Mouse (Mus musculus) midbrain, embryonic 13.5 days (tissue): ENCODE data around the gene Hnrnpc. TPM values are rescaled to one million over a fixed set of nuclear protein-coding genes. Genes with fewer than 3 reads are reported as not detected.
"Not testable (repeated sequence)": the region's sequence is repeated elsewhere in the genome, so short reads cannot be mapped to it uniquely, and the experiment has no call there.

Experiments used
- ATAC-seq: fragments of 200-750 bp; cut with Nextera tagmentation; 2 replicates; pipeline ENCODE4 v1.8.0; 2017; ENCODE audit warnings: mild to moderate bottlenecking, moderate TSS enrichment, moderate library complexity
- H3K27ac ChIP-seq: fragments of 300-500 bp; sonication (generic); 2 replicates; pipeline ENCODE4 v1.5.1; 2015; ENCODE audit warnings: inconsistent platforms, mild to moderate bottlenecking, moderate library complexity
- H3K27me3 ChIP-seq: fragments of 300-500 bp; sonication (generic); 2 replicates; pipeline ENCODE4 v1.6.1; 2015; ENCODE audit warnings: mild to moderate bottlenecking, inconsistent platforms
- H3K36me3 ChIP-seq: fragments of 300-500 bp; sonication (generic); 2 replicates; pipeline ENCODE4 v1.6.1; 2015; ENCODE audit warnings: mild to moderate bottlenecking, inconsistent platforms
- H3K4me1 ChIP-seq: fragments of 300-500 bp; sonication (generic); replicated peaks from 2 replicates; pipeline ENCODE4 v1.6.1; 2015; ENCODE audit warnings: inconsistent platforms
- H3K4me2 ChIP-seq: fragments of 300-500 bp; sonication (generic); replicated peaks from 2 replicates; pipeline ENCODE4 v1.6.1; 2015; ENCODE audit warnings: moderate library complexity, mild to moderate bottlenecking, inconsistent platforms
- H3K4me3 ChIP-seq: fragments of 300-500 bp; sonication (generic); replicated peaks from 2 replicates; pipeline ENCODE4 v1.5.1; 2015; ENCODE audit warnings: mild to moderate bottlenecking, inconsistent platforms
- H3K9ac ChIP-seq: fragments of 300-500 bp; sonication (generic); replicated peaks from 2 replicates; pipeline ENCODE4 v1.6.1; 2015; ENCODE audit warnings: mild to moderate bottlenecking, inconsistent platforms
- H3K9me3 ChIP-seq: fragments of 300-500 bp; sonication (generic); 2 replicates; pipeline ENCODE4 v1.6.1; 2016; ENCODE audit warnings: mild to moderate bottlenecking, inconsistent platforms
- WGBS: fragments of 180-500 bp; shearing (Covaris S2); methylation state at CpG from one replicate; pipeline ENCODE4 v1.1.7; 2015; 5-methylcytosine and 5-hydroxymethylcytosine counted together
- polyA plus RNA-seq: library from polyadenylated mRNA; unstranded; fragments of >200 nt; fragmentation: Nextera tagmentation; extraction: Ambion mirVana; gene quantifications from 2 replicates; pipeline ENCODE4 v1.2.1, GENCODE M21; 2015

Hnrnpc gene
- polyA plus RNA-seq, 1 experiment from 2014 or later = 705 TPM

- not testable (repeated sequence) for H3K9ac ChIP-seq, H3K4me1 ChIP-seq, H3K27me3 ChIP-seq, H3K27ac ChIP-seq, H3K4me2 ChIP-seq, H3K36me3 ChIP-seq, H3K4me3 ChIP-seq, H3K9me3 ChIP-seq, ATAC-seq
- 94% methylated on average over 3 of the region's 3 CpGs for WGBS
These were observed 51.1 kb downstream of the Hnrnpc start for GRCm38 (mm10) chr14:52052720-52053119.

GRCm38 (mm10) chr14:52045966-52046565 is 57.8 kb downstream of the Hnrnpc start:
- H3K4me3 ChIP-seq = no peak overlapping the region
- H3K4me1 ChIP-seq = peaks cover 19% of the 10 kb centered on the region
- WGBS = 25% methylated on average over 9 of the region's 9 CpGs
- H3K27me3 ChIP-seq = no peaks in the 10 kb centered on the region
- no peak overlapping the region for H3K9ac ChIP-seq
- no peaks in the 10 kb centered on the region for H3K36me3 ChIP-seq
- H3K27ac ChIP-seq = no peak overlapping the region
- no peaks in the 10 kb centered on the region for H3K9me3 ChIP-seq
- 0 out of 2 replicates have a peak, but pooled peaks have one; percentile 55 for ATAC-seq
- H3K4me2 ChIP-seq = no peak overlapping the region

- no peaks in the 10 kb centered on the region for H3K9me3 ChIP-seq
- no peak overlapping the region for H3K4me2 ChIP-seq
These were observed 58.7 kb downstream of the Hnrnpc start for GRCm38 (mm10) chr14:52044901-52045678.

GRCm38 (mm10) chr14:52043446-52043845 is 60.4 kb downstream of the Hnrnpc start:
- ATAC-seq = no peak
- no peak overlapping the region for H3K4me3 ChIP-seq
- H3K36me3 ChIP-seq = no peaks in the 10 kb centered on the region
- H3K9ac ChIP-seq = no peak overlapping the region
- peaks cover 19% of the 10 kb centered on the region for H3K4me1 ChIP-seq
- H3K27me3 ChIP-seq = no peaks in the 10 kb centered on the region
- 71% methylated on average over 6 of the region's 6 CpGs for WGBS
- H3K9me3 ChIP-seq = no peaks in the 10 kb centered on the region
- no peak overlapping the region for H3K27ac ChIP-seq
- no peak overlapping the region for H3K4me2 ChIP-seq

More at GRCm38 (mm10) chr14:52044901-52045678, 58.7 kb downstream of the Hnrnpc start:
- no peaks in the 10 kb centered on the region for H3K36me3 ChIP-seq
- 8% methylated on average over 8 of the region's 8 CpGs for WGBS
- no peak overlapping the region for H3K27ac ChIP-seq
- H3K9ac ChIP-seq = no peak overlapping the region
- peak; percentile 83 for ATAC-seq
- no peak overlapping the region for H3K4me3 ChIP-seq
- H3K4me1 ChIP-seq = peaks cover 19% of the 10 kb centered on the region
- H3K27me3 ChIP-seq = no peaks in the 10 kb centered on the region

- 70% methylated on average over 3 of the region's 3 CpGs for WGBS
- H3K4me2 ChIP-seq, H3K4me3 ChIP-seq, H3K36me3 ChIP-seq, H3K27ac ChIP-seq, H3K9me3 ChIP-seq, H3K9ac ChIP-seq, ATAC-seq, H3K27me3 ChIP-seq: not testable (repeated sequence)
- H3K4me1 ChIP-seq = peaks cover 19% of the 10 kb centered on the region
These were observed 61.5 kb downstream of the Hnrnpc start, which contains the start of gene Olfr221 for GRCm38 (mm10) chr14:52042359-52042758. TSS of gene Olfr221 (minus strand) at chr14:52042459.

- Histone ChIP-seq H3K9ac (no peak overlapping the region), H3K4me2 (no peak overlapping the region), H3K9me3 (no peaks in the 10 kb centered on the region), H3K36me3 (no peaks in the 10 kb centered on the region), H3K27ac (no peak overlapping the region), H3K27me3 (no peaks in the 10 kb centered on the region), H3K4me3 (no peak overlapping the region), H3K4me1 (no peaks in the 10 kb centered on the region)
- WGBS = 89% methylated on average over 5 of the region's 5 CpGs
- ATAC-seq = no peak
These were observed 64.5 kb downstream of the Hnrnpc start for GRCm38 (mm10) chr14:52039332-52039731.

- H3K4me1 ChIP-seq = no peaks in the 10 kb centered on the region
- H3K9me3 ChIP-seq = no peaks in the 10 kb centered on the region
- no peak overlapping the region for H3K9ac ChIP-seq
- no peak overlapping the region for H3K4me2 ChIP-seq
- no peak for ATAC-seq
- H3K27ac ChIP-seq = no peak overlapping the region
- no peaks in the 10 kb centered on the region for H3K27me3 ChIP-seq
- H3K36me3 ChIP-seq = no peaks in the 10 kb centered on the region
- 91% methylated on average over 6 of the region's 6 CpGs for WGBS
- no peak overlapping the region for H3K4me3 ChIP-seq
These were observed 67.9 kb downstream of the Hnrnpc start for GRCm38 (mm10) chr14:52035926-52036325.

GRCm38 (mm10) chr14:52026342-52026741 is 77.5 kb downstream of the Hnrnpc start:
- H3K4me1 ChIP-seq = peaks cover 14% of the 10 kb centered on the region
- no peak overlapping the region for H3K4me3 ChIP-seq
- no peak overlapping the region for H3K9ac ChIP-seq
- H3K36me3 ChIP-seq = no peaks in the 10 kb centered on the region
- H3K9me3 ChIP-seq = no peaks in the 10 kb centered on the region
- H3K27me3 ChIP-seq = no peaks in the 10 kb centered on the region
- no peak overlapping the region for H3K27ac ChIP-seq
- no peak overlapping the region for H3K4me2 ChIP-seq
- WGBS = over 99% methylated on average over 4 of the region's 4 CpGs
- ATAC-seq = no peak

GRCm38 (mm10) chr14:52024133-52024532 is 79.7 kb downstream of the Hnrnpc start:
- H3K27ac ChIP-seq = no peak overlapping the region
- no peaks in the 10 kb centered on the region for H3K9me3 ChIP-seq
- H3K4me3 ChIP-seq = no peak overlapping the region
- no peak overlapping the region for H3K4me2 ChIP-seq
- no peak overlapping the region for H3K9ac ChIP-seq
- peaks cover 25% of the 10 kb centered on the region for H3K4me1 ChIP-seq
- whole genome bisulfite sequencing = 94% methylated on average over 2 of the region's 2 CpGs
- ATAC-seq = no peak
- H3K36me3 ChIP-seq = no peaks in the 10 kb centered on the region
- H3K27me3 ChIP-seq = no peaks in the 10 kb centered on the region

Other genes starting within 250 kb of the Hnrnpc start
- 82.7 and 87.6 TPM in 2 replicates for gene Mettl17, start 219.2 kb downstream of the Hnrnpc start, polyA plus RNA-seq
- 1.8 and 2.0 TPM in 2 replicates for gene Slc39a2, start 211.1 kb downstream of the Hnrnpc start, polyA plus RNA-seq
- 66.6 and 69.7 TPM in 2 replicates for gene Ndrg2, start 189.9 kb downstream of the Hnrnpc start, polyA plus RNA-seq
- not detected in 2 replicates for gene Tppp2, start 185.6 kb downstream of the Hnrnpc start, polyA plus RNA-seq
- gene Rnase13, start 181.3 kb downstream of the Hnrnpc start, polyA plus RNA-seq = not detected in 2 replicates
- gene Arhgef40, start 119.3 kb downstream of the Hnrnpc start, polyA plus RNA-seq = 82.2 and 86.2 TPM in 2 replicates
- 0.82 and 0.92 TPM in 2 replicates for gene Tmem253, start 88.4 kb downstream of the Hnrnpc start, polyA plus RNA-seq
- gene Zfp219, start 83.3 kb downstream of the Hnrnpc start, polyA plus RNA-seq = 56.0 and 63.6 TPM in 2 replicates
- gene Olfr221, start 61.6 kb downstream of the Hnrnpc start, polyA plus RNA-seq = not detected in 2 replicates
- 60.6 and 69.4 TPM in 2 replicates for gene Rpgrip1, start 6.7 kb upstream of the Hnrnpc start, polyA plus RNA-seq
- gene Supt16, start 93.4 kb upstream of the Hnrnpc start, polyA plus RNA-seq = 62.7 and 68.4 TPM in 2 replicates
- gene Chd8, start 153.8 kb upstream of the Hnrnpc start, polyA plus RNA-seq = 46.5 and 50.4 TPM in 2 replicates
- 55.5 and 60.8 TPM in 2 replicates for gene Tox4, start 175.1 kb upstream of the Hnrnpc start, polyA plus RNA-seq
- gene Rab2b, start 175.5 kb upstream of the Hnrnpc start, polyA plus RNA-seq = 60.6 and 63.4 TPM in 2 replicates
- gene Mettl3, start 201.1 kb upstream of the Hnrnpc start, polyA plus RNA-seq = 50.4 and 57.8 TPM in 2 replicates
- gene Sall2, start 224.7 kb upstream of the Hnrnpc start, polyA plus RNA-seq = 56.6 and 56.9 TPM in 2 replicates